7 mouse cellular contexts compared by ENCODE assay signal in genomic region chr7:109139405-109139804, GRCm38 (mm10). TPM values are rescaled to one million over a fixed set of nuclear protein-coding genes. Genes with fewer than 3 reads are reported as not detected.
DNase-seq lines count a peak whose midpoint lies in the region; ATAC-seq and TF ChIP-seq lines count a peak whose summit lies in the region.

No protein-coding gene starts in this region.

- peak; percentile 88 for TF ChIP-seq EP300 in heart, adult 2 months (IDR thresholded peaks at IDR 0.05; ENCODE audit: insufficient read depth, low read depth, low read length)

- intact Hi-C loops in heart, adult 2 months (cut with DNase I), result loop anchor here (1.0 to 5.0 kb wide), 4 partner anchors 31 to 285 kb away; no protein-coding TSS in a partner anchor

- no peaks in the 10 kb centered on the region for H3K79me2 ChIP-seq in heart, adult 2 months (replicated peaks; ENCODE audit: control insufficient read depth, insufficient read depth, low read length)

- no peaks in the 10 kb centered on the region for H3K9me3 ChIP-seq in embryonic facial prominence, embryonic 10.5 days
- H3K9me3 ChIP-seq in limb, embryonic 12.5 days, result no peaks in the 10 kb centered on the region
- H3K9me3 ChIP-seq in midbrain, embryonic 16.5 days (replicated peaks; ENCODE audit: control insufficient read depth, low read length, poor library complexity, severe bottlenecking), result no peaks in the 10 kb centered on the region

- H3K27ac ChIP-seq in embryonic facial prominence, embryonic 10.5 days (replicated peaks), result no peak overlapping the region
- no peak overlapping the region for H3K27ac ChIP-seq in heart, adult 2 months
- H3K27ac ChIP-seq in limb, embryonic 12.5 days, result no peak overlapping the region
- no peak overlapping the region for H3K27ac ChIP-seq in midbrain, embryonic 16.5 days (ENCODE audit: low read length)

- peak; percentile 90 to 91 for DNase-seq in adrenal gland, postnatal 36 days
- DNase-seq in embryonic facial prominence, embryonic 10.5 days (ENCODE audit: low spot score), result peak; percentile 87
- peak; percentile 82 for DNase-seq in heart, adult 2 months
- DNase-seq in kidney, adult 9 months, result peak; percentile 90
- DNase-seq in spleen, postnatal 36 days (ENCODE audit: low spot score in 2 of 2), result peak; percentile 60 to 63

- H3K36me3 ChIP-seq in embryonic facial prominence, embryonic 10.5 days (replicated peaks), result peaks cover 3% of the 10 kb centered on the region; the same call in 1 of the 2 replicates
- H3K36me3 ChIP-seq in heart, adult 2 months (ENCODE audit: control insufficient read depth, insufficient read depth, low read length), result no peaks in the 10 kb centered on the region
- H3K36me3 ChIP-seq in limb, embryonic 12.5 days, result no peaks in the 10 kb centered on the region
- H3K36me3 ChIP-seq in midbrain, embryonic 16.5 days (ENCODE audit: control insufficient read depth, insufficient read depth, low read length), result 0 out of 2 replicates have a peak, but pooled peaks cover 3% of the 10 kb centered on the region

- no peak overlapping the region for H3K9ac ChIP-seq in heart, adult 2 months (ENCODE audit: low read depth, low read length)
- no peak overlapping the region for H3K9ac ChIP-seq in limb, embryonic 12.5 days (replicated peaks)
- no peak overlapping the region for H3K9ac ChIP-seq in midbrain, embryonic 16.5 days (ENCODE audit: low read depth, low read length)

- WGBS in embryonic facial prominence, embryonic 10.5 days, result 10% methylated on average over 3 of the region's 3 CpGs
- 13% methylated on average over 3 of the region's 3 CpGs for WGBS in heart, adult 2 months
- WGBS in limb, embryonic 12.5 days, result 16% methylated on average over 3 of the region's 3 CpGs
- 10% methylated on average over 3 of the region's 3 CpGs for WGBS in midbrain, embryonic 16.5 days

- no peak overlapping the region for H3K4me3 ChIP-seq in embryonic facial prominence, embryonic 10.5 days
- H3K4me3 ChIP-seq in heart, adult 2 months, result no peak overlapping the region
- no peak overlapping the region for H3K4me3 ChIP-seq in limb, embryonic 12.5 days (replicated peaks)
- no peak overlapping the region for H3K4me3 ChIP-seq in midbrain, embryonic 16.5 days (ENCODE audit: low read depth, low read length)

- peaks cover 9% of the 10 kb centered on the region for H3K4me1 ChIP-seq in embryonic facial prominence, embryonic 10.5 days
- no peaks in the 10 kb centered on the region for H3K4me1 ChIP-seq in heart, adult 2 months (ENCODE audit: control insufficient read depth, insufficient read depth, low read length)
- H3K4me1 ChIP-seq in limb, embryonic 12.5 days (replicated peaks), result peaks cover 25% of the 10 kb centered on the region
- peaks cover 19% of the 10 kb centered on the region for H3K4me1 ChIP-seq in midbrain, embryonic 16.5 days (ENCODE audit: control insufficient read depth, insufficient read depth, low read length)

- peaks cover 35% of the 10 kb centered on the region for H3K27me3 ChIP-seq in embryonic facial prominence, embryonic 10.5 days (replicated peaks; ENCODE audit: low read depth, poor library complexity, severe bottlenecking)
- H3K27me3 ChIP-seq in heart, adult 2 months (ENCODE audit: control insufficient read depth, insufficient read depth, low read length), result no peaks in the 10 kb centered on the region
- H3K27me3 ChIP-seq in limb, embryonic 12.5 days, result no peaks in the 10 kb centered on the region
- no peaks in the 10 kb centered on the region for H3K27me3 ChIP-seq in midbrain, embryonic 16.5 days (ENCODE audit: control insufficient read depth, insufficient read depth, low read depth, low read length)

- H3K4me2 ChIP-seq in limb, embryonic 12.5 days, result no peak overlapping the region
- no peak overlapping the region for H3K4me2 ChIP-seq in midbrain, embryonic 16.5 days (ENCODE audit: low read length)

- peak; percentile 94 for TF ChIP-seq CTCF in heart, adult 2 months (IDR thresholded peaks at IDR 0.05)

- TF ChIP-seq POLR2A in heart, adult 2 months (IDR thresholded peaks at IDR 0.05; ENCODE audit: insufficient read depth, low read depth, low read length), result no peak

- 0 out of 2 replicates have a peak, but pooled peaks have one; percentile 20 for ATAC-seq in limb, embryonic 12.5 days (ENCODE audit: insufficient number of reproducible peaks, insufficient read depth, low FRiP score, low TSS enrichment, low read depth)
- peak; percentile 76 for ATAC-seq in midbrain, embryonic 16.5 days

RNA-seq across cellular contexts. Expression of gene Lmo1, which starts 35.6 kb away (rescaled TPM):
- 1 to 10 TPM; 5.1 to 9.4 TPM for total RNA-seq in adrenal gland, postnatal 36 days (2021)
- polyA plus RNA-seq in embryonic facial prominence, embryonic 10.5 days (2016; fragmentation: Nextera tagmentation; extraction: Ambion mirVana), result 23.6 and 30.3 TPM in 2 replicates
- total RNA-seq in heart, adult 2 months (2021), result 1 to 10 TPM; 2.0 to 2.8 TPM
- 8.1 and 8.6 TPM in 2 replicates for polyA plus RNA-seq in heart, adult 2 months (2012; rRNA removed)
- polyA plus RNA-seq in limb, embryonic 12.5 days (2016; fragmentation: Nextera tagmentation; extraction: Ambion mirVana), result 13.6 and 15.1 TPM in 2 replicates
- 101 and 126 TPM in 2 replicates for polyA plus RNA-seq in midbrain, embryonic 16.5 days (2015; fragmentation: Nextera tagmentation; extraction: Ambion mirVana)

RNA-seq across cellular contexts. Expression of gene Ric3, which starts 56.3 kb away (rescaled TPM):
- total RNA-seq in adrenal gland, postnatal 36 days (2021), result 10 to 100 TPM; 39.7 to 58.7 TPM
- polyA plus RNA-seq in embryonic facial prominence, embryonic 10.5 days (2016; fragmentation: Nextera tagmentation; extraction: Ambion mirVana), result 8.9 and 9.0 TPM in 2 replicates
- total RNA-seq in heart, adult 2 months (2021), result 1 to 10 TPM; 1.1 to 1.9 TPM
- 0.57 and 0.79 TPM in 2 replicates for polyA plus RNA-seq in heart, adult 2 months (2012; rRNA removed)
- polyA plus RNA-seq in limb, embryonic 12.5 days (2016; fragmentation: Nextera tagmentation; extraction: Ambion mirVana), result 4.2 and 4.7 TPM in 2 replicates
- 36.1 and 38.0 TPM in 2 replicates for polyA plus RNA-seq in midbrain, embryonic 16.5 days (2015; fragmentation: Nextera tagmentation; extraction: Ambion mirVana)
